Mouse (Mus musculus) cortical plate, adult 2 months (tissue): ENCODE measurements around the gene Lsm4. TPM values are rescaled to one million over a fixed set of nuclear protein-coding genes. Genes with fewer than 3 reads are reported as not detected.

Experiments used
- H3K27ac ChIP-seq: fragments of 200-500 bp; 2 replicates; pipeline ENCODE4 v1.5.1; 2012; ENCODE audit warnings: low read length, control low read depth, inconsistent platforms; ENCODE audit not compliant: insufficient read depth
- H3K4me1 ChIP-seq: fragments of 200-500 bp; 2 replicates; pipeline ENCODE4 v1.6.1; 2011; ENCODE audit warnings: low read length; ENCODE audit not compliant: control insufficient read depth, insufficient read depth
- H3K4me3 ChIP-seq: fragments of 200-500 bp; 2 replicates; pipeline ENCODE4 v1.5.1; 2011; ENCODE audit warnings: mild to moderate bottlenecking, low read length, control low read depth; ENCODE audit not compliant: insufficient read depth
- CTCF ChIP-seq: fragments of 200-500 bp; IDR thresholded peaks from 2 replicates; pipeline ENCODE4 v1.5.1; 2011; ENCODE audit warnings: mild to moderate bottlenecking, control low read depth, low read length; ENCODE audit not compliant: insufficient read depth; ENCODE audit errors: extremely low read depth
- POLR2A ChIP-seq: fragments of 200-500 bp; IDR thresholded peaks from 2 replicates; pipeline ENCODE4 v1.6.1; 2011; ENCODE audit warnings: mild to moderate bottlenecking, low read length, control low read depth; ENCODE audit not compliant: insufficient read depth; ENCODE audit errors: extremely low read depth
- polyA plus RNA-seq: library from polyadenylated mRNA; depleted of rRNA; stranded (reverse); fragments of >200 nt; gene quantifications from 2 replicates; pipeline ENCODE4 v1.2.3, GENCODE M21; 2012; rRNA removed

Gene Lsm4
- polyA plus RNA-seq, result 100 and 105 TPM in 2 replicates

GRCm38 (mm10) chr8:70673079-70673856, at the start of gene Lsm4:
Gene Lsm4 (plus strand): TSS chr8:70673248.
- TF ChIP-seq POLR2A (peak; percentile 83; the same call in 1 of the 2 replicates), CTCF (peak; percentile 71)
- Histone ChIP-seq H3K27ac (peak within 1 kb of the TSS; percentile 84), H3K4me1 (peaks cover 5% of the 10 kb centered on the region), H3K4me3 (peak within 1 kb of the TSS; percentile 39)

- peak; percentile 29; the same call in 1 of the 2 replicates for TF ChIP-seq CTCF
- no peak for TF ChIP-seq POLR2A
Measured at GRCm38 (mm10) chr8:70625104-70625503, 47.9 kb upstream of the Lsm4 start.

GRCm38 (mm10) chr8:70627041-70627440, 46.0 kb upstream of the Lsm4 start:
- H3K27ac ChIP-seq, result no peak overlapping the region
- no peak for TF ChIP-seq CTCF
- TF ChIP-seq POLR2A, result no peak
- H3K4me3 ChIP-seq, result no peak overlapping the region
- no peaks in the 10 kb centered on the region for H3K4me1 ChIP-seq

More at GRCm38 (mm10) chr8:70625104-70625503, 47.9 kb upstream of the Lsm4 start:
- Histone ChIP-seq H3K4me1 (no peaks in the 10 kb centered on the region), H3K27ac (no peak overlapping the region), H3K4me3 (no peak overlapping the region)

DNA sequence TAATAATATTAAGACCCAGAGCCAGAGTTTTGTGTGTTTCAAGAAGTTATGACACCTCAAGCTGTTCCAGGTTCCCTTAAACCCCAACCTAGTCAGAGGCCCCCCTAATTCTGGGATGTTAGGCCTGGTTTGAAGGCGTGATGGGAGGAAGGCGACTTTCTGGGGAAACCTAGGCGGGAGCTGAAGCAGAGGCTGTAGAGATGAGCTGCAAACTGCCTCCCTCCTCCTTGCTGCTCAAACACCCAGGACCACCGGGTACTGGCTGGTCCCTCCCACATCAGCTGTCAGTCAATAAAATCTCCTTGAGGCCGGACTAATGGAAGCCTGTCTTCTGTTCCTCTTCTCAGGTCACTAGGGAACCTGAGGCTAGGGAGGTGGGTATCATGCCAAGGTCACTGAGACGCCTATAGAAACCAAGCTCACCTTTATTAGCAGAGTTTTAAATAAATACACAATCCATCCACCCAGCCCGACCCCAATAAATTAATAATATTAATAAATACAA, 44.0 kb upstream of the Lsm4 start:
- no peak overlapping the region for H3K27ac ChIP-seq

DNA sequence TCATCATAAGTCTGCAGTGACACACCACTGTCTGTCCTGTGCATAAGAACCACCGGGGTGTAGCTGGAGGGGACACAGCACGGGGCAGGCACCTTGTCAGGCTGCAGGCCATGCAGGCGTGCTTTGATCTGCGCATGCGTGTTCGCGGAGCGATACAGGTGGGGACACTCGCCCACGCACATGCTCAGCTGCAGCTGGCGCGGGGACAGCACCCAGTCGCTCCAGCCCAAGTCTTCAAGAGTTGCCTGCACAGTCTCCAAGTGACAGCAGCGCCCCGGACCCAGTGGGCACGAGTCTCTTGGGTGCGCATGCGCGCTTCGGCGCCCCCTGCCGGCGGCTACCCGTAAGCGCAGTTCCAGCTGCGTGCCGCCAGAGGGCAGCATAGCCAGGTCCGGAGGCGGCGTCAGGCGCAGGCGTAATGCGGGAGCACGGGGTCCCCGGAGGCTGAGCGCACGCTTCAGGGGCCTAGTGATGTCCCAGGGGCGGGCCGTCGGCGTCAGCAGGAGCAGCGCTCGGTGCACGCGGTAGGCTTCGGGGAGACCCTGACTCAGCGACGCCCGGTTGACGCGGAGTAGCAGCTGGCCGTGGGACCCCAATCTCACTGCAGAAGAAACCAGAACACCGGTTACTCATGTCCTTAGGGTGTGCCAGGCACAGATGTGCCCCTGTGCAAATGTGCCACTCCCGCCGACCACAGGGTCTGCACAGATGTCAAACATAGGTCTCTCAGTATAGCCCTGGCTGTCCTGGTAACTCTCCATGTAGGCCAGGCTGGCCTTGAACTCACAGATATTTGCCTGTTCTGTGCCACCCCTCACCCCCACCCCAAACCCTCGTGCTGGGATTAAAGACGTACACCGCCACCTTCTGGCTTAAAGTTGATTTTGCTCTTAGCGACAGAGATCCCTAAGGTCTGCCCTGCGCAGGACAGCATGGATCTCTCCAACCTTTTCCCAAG, 43.2 kb upstream of the Lsm4 start:
- TF ChIP-seq POLR2A, result peak; percentile 61; the same call in 1 of the 2 replicates
- TF ChIP-seq CTCF, result peak; percentile 100
- Histone ChIP-seq H3K4me3 (peak overlapping the region; percentile 29), H3K4me1 (no peaks in the 10 kb centered on the region), H3K27ac (peak overlapping the region; percentile 57)

More for the DNA sequence above, 44.0 kb upstream of the Lsm4 start:
- H3K4me3 ChIP-seq, result peak overlapping the region; percentile 29; the same call in 1 of the 2 replicates
- TF ChIP-seq POLR2A (no peak), CTCF (no peak)
- no peaks in the 10 kb centered on the region for H3K4me1 ChIP-seq

DNA sequence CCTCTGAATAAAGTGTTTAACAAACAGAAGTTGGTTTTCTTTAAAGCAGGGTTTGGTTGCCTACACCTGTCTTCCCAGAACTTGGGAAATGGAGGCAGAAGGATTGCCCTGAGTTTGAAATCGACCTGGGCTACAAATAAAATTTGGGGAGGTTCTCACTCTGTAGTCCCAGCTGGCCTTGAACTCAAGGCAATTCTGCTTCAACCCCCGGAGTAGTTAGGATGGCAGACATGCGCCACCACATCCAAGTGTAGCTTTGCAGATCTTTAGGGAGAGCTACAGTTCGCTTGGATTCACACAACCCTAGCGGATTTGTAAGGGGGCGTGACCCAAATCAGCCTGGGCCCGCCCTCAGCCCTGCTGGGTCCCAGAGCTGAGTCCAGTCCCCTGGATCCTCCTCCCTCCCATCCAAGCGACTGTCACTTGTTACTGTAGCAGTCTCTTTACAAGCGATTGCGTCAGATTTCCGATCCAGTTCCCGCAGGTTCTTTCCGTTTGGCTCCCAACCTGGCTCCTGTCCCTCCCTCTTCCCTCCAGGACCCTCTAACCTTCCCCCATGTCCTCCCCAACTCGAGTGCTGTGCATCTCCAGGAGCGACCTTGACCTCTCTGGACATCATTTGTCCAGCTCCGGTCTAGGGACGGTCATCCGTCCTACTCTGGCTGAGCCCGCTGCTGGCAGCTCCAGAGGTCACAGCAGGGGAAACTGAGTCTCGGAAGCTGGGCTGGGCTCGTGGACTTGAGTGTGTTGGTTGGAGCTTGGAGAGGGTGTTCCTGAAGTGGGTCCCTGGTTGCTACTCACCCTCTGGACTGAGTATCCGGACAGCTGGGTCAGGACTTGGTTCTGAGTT, 42.3 kb upstream of the Lsm4 start:
- Histone ChIP-seq H3K4me3 (no peak overlapping the region; the same call in 1 of the 2 replicates), H3K4me1 (no peaks in the 10 kb centered on the region), H3K27ac (no peak overlapping the region)
- TF ChIP-seq CTCF, result no peak

DNA sequence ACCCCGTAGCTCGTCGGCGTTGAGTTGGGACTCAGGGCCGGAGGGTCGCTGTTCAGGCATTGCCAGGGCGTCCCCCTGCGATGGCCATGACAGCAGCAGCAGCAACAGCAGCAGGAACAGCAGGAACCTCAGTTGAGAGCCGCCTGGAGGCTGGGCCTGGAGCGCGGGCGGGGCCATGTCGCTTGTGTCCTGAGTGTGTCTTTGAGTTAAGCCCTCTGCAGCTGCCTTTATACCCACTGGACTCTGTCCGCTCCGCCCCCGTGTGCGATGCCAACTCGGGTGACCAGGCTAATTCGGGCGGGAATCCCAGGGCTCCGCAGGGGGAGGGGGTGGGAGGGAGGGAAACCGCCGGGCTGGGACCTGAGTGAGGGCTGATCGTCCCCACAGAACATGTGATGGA, 41.6 kb upstream of the Lsm4 start:
- H3K4me1 ChIP-seq, result no peaks in the 10 kb centered on the region
- H3K4me3 ChIP-seq, result no peak overlapping the region
- TF ChIP-seq CTCF (no peak), POLR2A (no peak)
- no peak overlapping the region for H3K27ac ChIP-seq

DNA sequence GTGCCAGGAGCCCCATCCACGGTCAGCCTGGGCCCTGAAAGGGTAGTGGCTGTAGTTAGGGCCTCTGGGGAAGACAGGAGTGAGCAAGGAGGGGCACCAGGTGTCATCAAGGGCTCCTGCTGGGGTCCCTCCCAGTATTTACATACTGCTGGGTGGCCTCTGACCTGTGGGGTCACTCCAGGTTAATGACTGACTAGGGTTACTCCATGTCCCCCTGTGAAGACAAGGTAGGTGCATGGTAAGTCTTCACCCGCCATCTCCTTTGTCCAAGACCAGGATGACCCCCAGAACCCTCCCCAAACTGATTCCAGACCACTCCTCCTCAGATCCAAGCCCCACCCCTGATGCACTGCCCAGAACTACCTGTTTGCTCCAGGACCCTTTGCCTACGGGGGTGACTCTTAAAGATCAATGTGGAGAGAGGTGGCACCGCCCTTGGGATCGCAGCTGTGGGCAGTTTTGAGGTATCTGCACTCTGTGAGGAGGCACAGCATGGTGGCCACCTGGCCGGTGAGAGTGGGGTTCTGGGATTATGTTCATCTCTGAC, 40.6 kb upstream of the Lsm4 start, which contains the start of gene Gdf15:
TSS of gene Gdf15 (minus strand) at position 111 of the 547 bp plus-strand sequence.
- no peak within 1 kb of the TSS for H3K4me3 ChIP-seq
- no peak within 1 kb of the TSS for H3K27ac ChIP-seq
- no peaks in the 10 kb centered on the region for H3K4me1 ChIP-seq
- TF ChIP-seq POLR2A (no peak), CTCF (no peak)

- TF ChIP-seq CTCF (no peak), POLR2A (no peak)
- no peaks in the 10 kb centered on the region for H3K4me1 ChIP-seq
- H3K4me3 ChIP-seq, result no peak overlapping the region
Measured at GRCm38 (mm10) chr8:70634066-70634465, 39.0 kb upstream of the Lsm4 start.

More at GRCm38 (mm10) chr8:70634066-70634465, 39.0 kb upstream of the Lsm4 start:
- H3K27ac ChIP-seq, result no peak overlapping the region
